Mouse (Mus musculus): Measurements from ENCODE around the gene Rnf111.

Gene Rnf111

DNA sequence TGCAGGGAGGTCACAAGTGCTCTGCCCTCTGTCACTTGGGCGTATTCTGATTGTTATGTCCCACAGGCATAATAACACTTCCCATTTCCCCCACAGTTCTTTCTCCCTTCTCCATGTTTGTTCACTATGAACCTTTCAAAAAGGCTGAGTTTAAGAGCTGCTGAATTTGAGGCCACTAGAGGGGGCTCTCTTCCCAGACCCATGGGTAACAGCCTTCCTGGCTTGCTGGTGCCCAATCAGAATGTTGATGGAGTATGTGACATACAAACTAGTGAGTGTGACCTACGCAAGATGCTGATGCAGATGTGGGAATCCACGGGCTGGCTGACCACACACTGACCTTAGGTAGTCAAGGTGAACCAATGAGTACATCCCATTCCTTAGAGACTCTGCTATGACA, 94.7 kb downstream of the Rnf111 start:
- in situ Hi-C loops (cut with MboI; ENCODE audit: unreplicated experiment in 2 of 2) = loop anchor here (10.0 to 25.0 kb wide), 5 partner anchors 686 to 1206 kb away; no protein-coding TSS in a partner anchor

DNA sequence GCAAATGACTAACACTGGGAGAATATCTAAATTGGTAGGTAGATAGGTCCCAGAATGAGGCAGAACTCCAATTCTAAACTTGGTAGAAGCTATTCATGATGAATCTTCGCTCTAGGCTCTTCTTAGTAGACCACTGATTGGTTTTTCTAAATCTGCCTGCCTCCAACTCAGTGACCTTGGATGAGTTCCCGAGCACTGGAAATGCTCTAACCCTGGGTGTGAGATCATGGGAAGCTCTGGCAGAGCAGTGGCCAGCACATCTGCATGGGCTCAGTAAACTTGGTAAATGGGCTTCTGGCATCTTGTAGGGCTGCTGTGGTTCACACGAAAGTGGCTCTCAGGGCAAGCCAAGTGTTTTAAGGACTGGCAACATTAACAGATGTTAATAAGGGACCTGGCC, 96.9 kb downstream of the Rnf111 start:
- in situ Hi-C loops (cut with MboI; ENCODE audit: unreplicated experiment in 2 of 2) = loop anchor here (10.0 to 25.0 kb wide), 5 partner anchors 688 to 1208 kb away; no protein-coding TSS in a partner anchor

DNA sequence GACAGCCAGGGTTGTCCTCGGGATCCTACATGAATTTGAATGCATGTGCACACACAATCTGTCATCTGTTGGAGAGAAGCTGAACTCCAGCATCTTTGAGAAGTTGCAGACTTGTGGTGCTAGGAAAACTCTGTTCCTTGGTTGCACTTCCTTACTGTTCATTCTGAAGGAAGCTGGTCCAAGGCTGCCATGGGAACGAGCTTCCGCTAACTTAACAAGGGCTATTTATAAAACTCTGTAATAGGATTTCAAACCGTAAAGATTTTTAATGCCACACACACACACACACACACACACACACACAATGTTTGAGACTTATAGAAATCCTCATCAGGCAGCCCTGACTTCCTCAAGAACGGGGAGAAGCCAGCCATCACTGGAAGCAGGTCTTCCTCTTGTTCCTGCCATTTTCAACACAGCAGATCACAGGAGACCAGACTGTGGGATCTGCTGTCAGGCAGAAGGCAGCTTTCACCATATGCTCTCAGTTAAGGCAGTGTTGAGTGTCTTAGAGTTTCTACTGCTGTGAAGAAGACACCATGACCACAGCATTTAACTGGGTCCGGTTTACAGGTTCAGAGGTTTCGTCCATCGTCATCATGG, 101.5 kb downstream of the Rnf111 start:
- in situ Hi-C loops (cut with MboI; ENCODE audit: unreplicated experiment in 2 of 2) = loop anchor here (10.0 to 25.0 kb wide), 5 partner anchors 693 to 1213 kb away; no protein-coding TSS in a partner anchor

DNA sequence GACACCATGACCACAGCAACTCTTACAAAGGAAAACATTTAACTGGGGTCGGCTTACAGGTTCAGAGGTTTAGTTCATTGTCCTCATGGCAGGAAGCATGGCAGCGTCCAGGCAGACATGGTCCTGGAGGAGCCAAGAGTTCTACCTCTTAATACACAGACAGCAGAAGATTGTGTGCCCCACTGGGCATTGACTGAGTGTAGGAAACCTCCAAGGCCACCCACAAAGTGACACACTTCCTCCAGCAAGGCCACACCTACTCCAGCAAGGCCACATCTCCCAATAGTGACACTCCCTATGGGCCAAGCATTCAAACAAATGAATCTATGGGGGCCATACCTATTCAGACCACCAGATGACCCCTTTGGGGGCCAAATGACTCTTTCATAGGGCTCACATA, 107.4 kb downstream of the Rnf111 start:
- in situ Hi-C loops (cut with MboI; ENCODE audit: unreplicated experiment in 2 of 2) = loop anchor here (10.0 to 25.0 kb wide), 2 partner anchors 201 to 884 kb away; no protein-coding TSS in a partner anchor

DNA sequence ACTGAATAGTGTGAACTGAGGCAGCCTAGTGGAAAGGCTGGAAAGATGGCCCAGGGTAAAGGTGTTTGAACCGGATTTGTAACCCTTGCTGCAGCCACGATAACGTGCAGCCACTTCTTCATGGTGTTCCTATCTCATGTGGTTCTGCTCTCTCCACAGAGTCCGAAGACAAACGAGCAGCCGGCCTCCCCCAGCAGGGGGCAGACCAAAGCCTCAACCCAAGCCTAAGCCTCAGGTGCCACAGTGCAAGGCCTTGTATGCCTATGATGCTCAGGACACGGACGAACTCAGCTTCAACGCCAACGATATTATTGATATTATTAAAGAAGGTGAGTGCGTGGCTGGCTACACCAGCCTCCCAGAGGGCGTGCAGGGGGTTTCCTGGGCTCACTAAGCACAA, 107.9 kb downstream of the Rnf111 start:
- in situ Hi-C loops (cut with MboI; ENCODE audit: unreplicated experiment in 2 of 2) = loop anchor here (10.0 to 25.0 kb wide), 2 partner anchors 201 to 883 kb away; no protein-coding TSS in a partner anchor

DNA sequence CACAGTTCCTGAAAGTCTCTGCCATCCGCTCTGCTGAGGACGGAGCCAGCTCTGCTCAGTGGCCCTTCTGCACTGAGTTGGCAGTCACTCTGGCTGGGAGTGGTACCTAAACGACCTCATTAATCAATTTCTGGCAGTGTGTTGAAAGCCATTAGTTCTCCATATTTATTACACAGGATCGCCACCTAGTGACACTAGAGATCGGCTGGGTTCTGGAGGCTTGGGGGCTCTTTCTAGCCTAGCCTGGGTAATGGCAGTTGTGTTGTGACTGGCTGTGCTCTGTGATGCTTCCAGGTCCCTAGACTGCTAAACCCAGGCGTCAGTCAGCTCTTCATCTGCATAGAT, 111.0 kb downstream of the Rnf111 start:
- in situ Hi-C loops (cut with MboI; ENCODE audit: unreplicated experiment in 2 of 2) = loop anchor here (5.0 to 25.0 kb wide), 5 partner anchors 190 to 880 kb away; no protein-coding TSS in a partner anchor

DNA sequence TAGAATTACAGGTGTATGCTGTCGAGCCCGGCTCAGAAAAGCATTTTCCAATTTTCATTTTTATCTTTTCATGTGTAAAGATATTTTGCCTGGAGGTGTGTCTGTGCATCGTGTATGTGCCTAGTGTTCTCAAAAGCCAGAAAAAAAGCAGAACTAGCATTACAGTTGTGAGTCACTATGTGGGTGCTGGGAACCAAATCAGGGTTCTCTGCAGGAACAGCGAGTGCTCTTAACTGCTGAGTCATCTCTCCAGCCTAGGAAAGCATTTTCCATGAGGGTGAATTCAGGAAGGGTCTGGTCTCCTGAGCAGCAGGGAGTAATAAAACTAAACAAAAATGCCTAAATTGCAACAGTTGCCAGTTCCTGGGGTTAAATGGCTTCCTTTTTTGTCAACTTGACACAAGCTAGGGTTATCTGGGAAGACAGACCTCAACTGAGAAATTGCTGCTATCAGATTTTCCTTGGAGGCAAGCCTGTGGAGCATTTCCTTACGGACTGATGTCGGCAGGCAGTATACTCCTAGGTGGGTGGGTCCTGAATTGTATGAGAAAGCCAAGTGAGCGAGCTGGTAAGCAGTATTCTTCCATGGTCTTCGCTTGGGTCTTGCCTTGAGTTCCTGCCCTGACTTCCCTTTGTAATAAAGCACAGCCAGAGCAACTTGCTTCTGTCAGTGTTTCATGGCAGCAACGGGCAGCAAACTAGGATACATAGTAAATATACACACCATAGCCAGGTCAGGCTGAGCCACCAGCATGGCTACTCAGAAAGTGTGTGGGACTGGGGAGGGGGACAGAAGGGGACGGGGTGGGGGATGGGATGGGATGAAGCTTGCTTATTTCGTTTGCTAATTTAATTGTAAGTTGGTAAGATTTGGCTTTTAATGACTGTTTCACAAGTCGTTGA, 111.6 kb downstream of the Rnf111 start:
- in situ Hi-C loops (cut with MboI; ENCODE audit: unreplicated experiment in 2 of 2) = loop anchor here (5.0 to 25.0 kb wide), 5 partner anchors 190 to 880 kb away; no protein-coding TSS in a partner anchor

DNA sequence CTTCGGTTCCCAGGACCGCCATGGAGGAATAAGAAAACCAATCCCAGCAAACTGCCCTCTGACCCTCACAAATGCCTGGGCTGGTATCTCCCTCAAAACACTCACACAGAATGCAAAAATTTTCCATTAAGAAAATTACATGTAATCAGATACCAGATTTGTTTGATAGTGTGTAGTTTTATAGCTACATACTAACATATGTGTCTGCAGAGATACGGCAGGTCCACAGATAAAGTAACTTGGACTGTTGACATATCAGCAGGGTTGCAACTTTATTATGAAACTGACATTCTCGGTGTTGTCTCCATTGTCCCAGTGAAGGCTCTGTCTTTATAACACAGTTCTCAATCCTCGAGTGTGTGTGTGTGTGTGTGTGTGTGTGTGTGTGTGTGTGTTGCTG, 112.5 kb downstream of the Rnf111 start:
- in situ Hi-C loops (cut with MboI; ENCODE audit: unreplicated experiment in 2 of 2) = loop anchor here (5.0 to 25.0 kb wide), 5 partner anchors 189 to 879 kb away; no protein-coding TSS in a partner anchor

DNA sequence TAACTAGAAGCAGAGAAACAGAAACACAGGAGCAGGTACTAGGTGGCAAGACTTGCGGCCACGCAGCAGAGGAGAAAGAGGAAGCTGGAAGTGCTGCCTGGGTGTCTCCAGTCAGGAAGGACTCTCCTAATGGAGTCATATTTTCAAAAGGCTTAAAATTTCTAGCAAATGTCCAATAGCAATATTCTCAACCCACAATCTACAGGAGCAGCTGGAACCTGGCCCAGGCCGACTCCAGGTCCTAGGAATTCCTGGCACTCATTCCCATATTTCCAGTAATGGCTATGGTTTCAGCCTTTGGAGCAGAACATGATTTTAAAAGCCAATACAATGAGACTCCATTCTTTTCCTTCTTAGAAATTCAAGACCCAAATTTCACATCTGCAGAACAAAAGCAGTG, 114.0 kb downstream of the Rnf111 start:
- in situ Hi-C loops (cut with MboI; ENCODE audit: unreplicated experiment in 2 of 2) = loop anchor here (25.0 kb wide), 1 partner anchor 877 kb away; no protein-coding TSS in a partner anchor

DNA sequence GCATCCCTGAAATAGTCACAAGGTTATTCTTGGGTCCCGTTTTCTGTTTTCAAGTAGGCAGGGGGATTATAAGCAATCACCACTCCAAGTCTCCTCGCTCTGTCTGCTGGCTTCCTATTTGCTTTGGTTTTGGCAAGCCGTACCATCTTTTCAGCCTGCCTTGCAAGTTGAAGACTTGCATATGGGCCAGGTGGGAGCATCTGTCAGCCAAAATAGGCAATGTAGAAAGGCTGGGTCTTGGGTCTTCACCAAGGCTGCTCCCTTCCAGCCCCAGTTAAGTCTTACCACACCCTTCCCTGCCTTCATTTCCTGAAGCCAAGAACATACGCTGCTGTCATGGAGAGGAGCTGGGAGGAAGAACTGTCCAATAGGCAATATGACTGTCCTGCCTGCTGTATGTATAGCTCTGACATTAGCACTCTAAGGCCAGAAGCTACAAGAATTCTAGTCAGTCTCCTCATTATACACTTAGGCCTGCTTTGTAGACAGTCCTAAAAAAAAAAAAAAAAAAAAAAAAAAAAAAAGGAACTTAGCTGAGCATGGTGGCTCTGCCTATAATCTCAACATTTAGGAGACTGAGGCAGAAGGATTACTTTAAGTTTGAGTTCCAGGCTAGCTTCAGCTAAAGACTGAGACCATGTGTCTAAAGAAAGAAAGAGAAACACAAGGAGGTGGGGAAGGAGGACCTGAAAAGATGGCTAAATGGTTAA, 116.0 kb downstream of the Rnf111 start:
- in situ Hi-C loops (cut with MboI; ENCODE audit: unreplicated experiment in 2 of 2) = loop anchor here (25.0 kb wide), 1 partner anchor 875 kb away; no protein-coding TSS in a partner anchor

DNA sequence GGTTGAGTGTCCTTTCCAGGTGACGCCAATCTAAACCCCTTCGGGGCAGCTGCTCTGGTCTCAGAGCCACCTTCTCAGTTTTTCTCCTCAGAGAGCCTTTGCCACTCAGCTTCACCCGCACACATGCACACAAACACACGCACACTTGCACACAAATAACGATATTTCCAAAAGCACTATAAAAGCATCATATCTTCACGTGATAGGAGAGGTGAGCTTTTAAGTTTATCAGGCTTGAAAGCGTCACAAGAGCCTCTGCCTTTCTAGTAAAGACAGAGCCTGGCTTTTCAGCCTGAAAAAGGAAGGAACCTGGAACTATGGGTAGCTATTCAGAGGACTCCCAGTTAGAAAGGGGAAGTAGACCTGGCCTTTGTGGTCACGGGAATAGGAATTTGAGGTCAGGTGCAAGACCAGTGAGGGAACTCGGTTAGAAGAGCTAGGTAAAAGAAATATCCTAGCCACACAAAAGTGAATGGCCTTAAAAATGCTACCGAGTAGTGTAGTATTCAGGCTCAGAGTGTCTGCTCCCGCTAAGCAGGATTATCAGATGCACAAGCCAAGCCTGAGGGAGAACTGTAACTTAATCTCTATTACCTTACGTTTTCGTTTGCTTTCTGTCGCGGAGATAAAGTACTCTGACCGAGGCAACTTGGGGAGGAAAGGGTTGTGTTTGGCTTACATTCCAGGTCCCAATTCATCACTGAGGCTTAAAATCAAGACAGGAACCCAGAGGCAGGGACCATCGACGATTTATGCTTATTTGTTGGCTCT, 118.4 kb downstream of the Rnf111 start:
- in situ Hi-C loops (cut with MboI; ENCODE audit: unreplicated experiment in 2 of 2) = loop anchor here (25.0 kb wide), 1 partner anchor 873 kb away; no protein-coding TSS in a partner anchor

DNA sequence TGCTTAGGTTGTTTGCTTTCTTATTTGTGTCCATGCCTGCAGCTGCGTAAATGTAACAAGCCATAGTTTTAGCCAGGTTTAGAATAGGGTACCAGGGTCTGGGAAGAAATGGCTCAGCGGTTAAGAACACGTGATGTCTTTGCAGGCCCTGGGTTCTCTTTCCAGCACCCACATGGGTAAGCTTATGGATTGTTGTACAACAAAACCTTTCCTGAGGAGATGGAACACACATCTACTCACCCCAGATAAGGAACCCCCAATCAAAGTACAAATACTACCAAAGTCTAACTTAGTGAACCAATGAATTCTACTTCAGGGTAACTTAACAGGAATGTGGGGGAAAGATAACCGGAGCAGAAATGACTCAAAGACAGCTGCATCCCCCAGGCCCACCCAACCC, 119.0 kb downstream of the Rnf111 start:
- in situ Hi-C loops (cut with MboI; ENCODE audit: unreplicated experiment in 2 of 2) = loop anchor here (25.0 kb wide), 1 partner anchor 872 kb away; no protein-coding TSS in a partner anchor

DNA sequence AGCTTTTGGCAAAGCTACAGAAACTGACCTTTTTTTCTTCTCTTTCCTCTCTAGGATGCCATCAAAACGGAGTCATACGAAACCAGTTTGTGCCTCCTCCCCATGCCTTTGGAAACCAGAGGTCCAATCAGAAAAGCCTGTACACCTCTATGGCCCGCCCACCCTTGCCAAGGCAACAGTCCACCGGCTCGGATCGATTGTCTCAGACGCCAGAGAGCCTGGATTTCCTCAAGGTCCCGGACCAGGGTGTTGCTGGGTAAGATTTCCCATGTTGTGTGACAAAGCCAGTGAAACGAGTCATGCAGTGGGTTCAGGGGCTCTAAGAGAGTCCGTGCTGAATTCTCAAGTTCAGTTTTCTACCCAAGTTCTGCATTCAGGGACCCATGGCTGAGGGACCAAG, 119.8 kb downstream of the Rnf111 start:
- in situ Hi-C loops (cut with MboI; ENCODE audit: unreplicated experiment in 2 of 2) = loop anchor here (25.0 kb wide), 1 partner anchor 871 kb away; no protein-coding TSS in a partner anchor

DNA sequence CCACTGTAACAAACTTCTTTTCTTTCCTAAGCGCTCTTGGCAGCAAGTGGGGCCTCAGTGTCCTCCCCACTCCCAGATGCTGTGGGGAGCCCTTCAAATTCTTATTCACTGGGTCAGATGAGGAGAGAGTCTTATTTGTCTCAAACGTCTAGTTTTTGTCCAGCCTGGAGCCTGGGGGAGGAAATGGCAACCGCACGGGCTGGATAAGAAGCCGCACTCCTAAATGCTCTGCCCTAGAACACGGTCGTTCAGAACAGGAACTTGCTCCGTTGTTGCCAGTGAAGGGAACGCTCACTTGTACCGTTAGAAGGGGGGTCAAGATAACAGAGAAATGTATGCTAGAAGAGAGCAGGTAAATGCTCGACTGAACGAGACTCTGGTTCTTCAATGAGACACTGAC, 121.4 kb downstream of the Rnf111 start:
- in situ Hi-C loops (cut with MboI; ENCODE audit: unreplicated experiment in 2 of 2) = loop anchor here (25.0 kb wide), 1 partner anchor 870 kb away; no protein-coding TSS in a partner anchor

DNA sequence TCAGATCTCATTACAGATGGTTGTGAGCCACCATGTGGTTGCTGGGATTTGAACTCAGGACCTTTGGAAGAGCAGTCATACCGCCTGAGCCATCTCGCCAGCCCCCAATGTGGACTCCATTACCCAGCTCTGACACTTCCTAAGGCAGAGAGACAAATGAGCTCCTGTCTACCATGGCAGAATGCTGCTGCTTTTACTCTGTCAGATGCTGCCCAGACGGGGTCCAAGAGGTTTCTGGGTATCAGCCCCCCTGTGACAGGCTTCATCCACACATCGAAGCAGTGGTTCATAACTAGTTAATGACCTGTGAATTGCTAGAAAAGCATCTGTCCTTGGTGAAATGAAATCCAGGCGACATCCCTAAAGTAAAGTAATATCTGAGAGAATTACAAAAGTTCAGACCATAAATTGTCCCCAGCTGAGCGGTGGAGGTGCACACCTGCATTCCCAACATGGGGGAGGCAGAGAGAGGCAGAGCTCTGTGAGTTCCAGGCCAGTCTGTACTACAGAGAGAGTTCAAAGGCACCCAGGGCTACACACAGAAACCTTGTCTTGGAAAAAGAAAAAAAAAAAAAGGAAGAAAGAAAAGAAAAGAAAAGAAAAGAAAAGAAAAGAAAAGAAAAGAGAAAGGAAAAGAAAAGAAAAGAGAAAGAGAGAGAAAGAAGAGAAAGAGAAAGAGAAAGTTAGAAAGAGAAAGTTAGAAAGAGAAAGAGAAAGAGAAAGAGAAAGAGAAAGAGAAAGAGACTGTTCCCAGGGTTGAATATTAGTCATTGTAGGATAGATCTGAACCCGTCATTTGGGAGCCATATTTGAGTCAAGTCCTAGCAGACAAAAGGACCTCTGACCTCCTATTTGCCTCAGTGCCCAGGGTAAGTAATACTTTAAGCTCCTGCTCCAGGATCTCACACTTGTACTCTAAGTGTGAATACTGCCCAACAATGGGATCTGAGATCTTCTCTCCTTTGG, 123.7 kb downstream of the Rnf111 start:
- in situ Hi-C loops (cut with MboI; ENCODE audit: unreplicated experiment in 2 of 2) = loop anchor here (25.0 kb wide), 1 partner anchor 867 kb away; no protein-coding TSS in a partner anchor
